Mouse (Mus musculus): ENCODE results near the gene Exog. TPM values are rescaled to one million over a fixed set of nuclear protein-coding genes. Genes with fewer than 3 reads are reported as not detected.

Exog gene
- total RNA-seq, 2 experiments from 2014 or later, result 1.2 to 1.4 TPM

DNA sequence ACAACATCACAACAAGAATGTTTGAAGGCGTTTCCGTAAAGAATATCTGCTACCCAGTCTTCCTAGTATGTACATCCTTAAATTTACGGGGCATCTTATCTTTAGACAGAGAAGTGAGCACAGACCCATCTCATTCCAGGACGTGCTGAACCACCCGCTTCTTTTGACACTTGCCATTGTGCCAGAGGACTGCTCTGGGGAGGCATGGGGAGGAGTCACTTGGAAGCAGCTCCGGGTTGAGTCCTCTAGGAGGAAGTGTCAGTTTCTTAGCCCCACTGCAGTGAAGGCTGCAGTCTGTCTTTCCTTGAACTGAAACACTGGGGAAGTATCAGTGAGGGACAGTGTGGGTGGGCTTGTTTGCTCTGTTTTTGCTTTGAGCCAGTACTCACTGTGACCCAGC lies 994 bp downstream of the Exog start:
- no peak for DNase-seq
- intact Hi-C loops (cut with DNase I), result no loop called here

DNA sequence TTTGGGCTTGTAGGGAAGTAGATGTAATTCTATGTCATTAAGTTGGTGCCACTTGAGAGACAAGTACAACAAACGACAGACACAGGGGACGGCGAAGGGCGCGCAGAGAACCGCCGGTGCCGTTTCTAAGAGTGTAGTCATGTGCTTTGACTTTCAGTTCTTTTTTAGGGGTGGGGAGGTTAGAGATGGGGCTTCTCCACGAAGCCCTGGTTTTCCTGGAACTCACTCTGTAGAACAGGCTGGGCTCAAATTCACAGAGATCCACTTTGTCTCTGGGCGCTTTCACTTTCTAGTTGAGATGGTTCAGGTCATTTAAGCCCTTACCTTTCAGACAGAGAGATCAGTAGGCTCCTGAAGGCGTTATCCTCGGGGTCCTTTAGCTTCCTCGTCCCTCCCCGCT lies 11.2 kb downstream of the Exog start:
- intact Hi-C loops (cut with DNase I), result no loop called here

DNA sequence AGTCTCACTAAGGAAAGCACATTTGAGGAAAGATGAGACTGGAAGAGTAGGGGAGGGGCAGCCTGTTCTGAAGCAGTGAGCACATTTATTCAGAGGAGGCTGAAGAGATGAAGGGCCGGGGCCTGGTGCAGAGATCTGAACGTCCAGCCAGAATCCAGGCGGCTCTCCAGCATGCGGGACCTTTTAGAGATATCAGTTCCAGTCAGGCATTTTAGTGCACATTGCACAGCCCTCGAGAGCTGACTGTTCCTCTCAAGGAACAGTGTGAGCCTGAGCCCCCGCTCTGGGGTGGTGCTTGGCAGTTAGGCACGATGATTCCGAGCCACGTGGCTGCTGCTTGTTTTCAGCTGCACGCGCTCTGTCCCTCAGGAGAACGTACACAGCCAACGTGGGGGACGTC lies 12.4 kb downstream of the Exog start:
- intact Hi-C loops (cut with DNase I), result no loop called here
- no peak for DNase-seq

More for the DNA sequence above, 11.2 kb downstream of the Exog start:
- DNase-seq, result no peak

DNA sequence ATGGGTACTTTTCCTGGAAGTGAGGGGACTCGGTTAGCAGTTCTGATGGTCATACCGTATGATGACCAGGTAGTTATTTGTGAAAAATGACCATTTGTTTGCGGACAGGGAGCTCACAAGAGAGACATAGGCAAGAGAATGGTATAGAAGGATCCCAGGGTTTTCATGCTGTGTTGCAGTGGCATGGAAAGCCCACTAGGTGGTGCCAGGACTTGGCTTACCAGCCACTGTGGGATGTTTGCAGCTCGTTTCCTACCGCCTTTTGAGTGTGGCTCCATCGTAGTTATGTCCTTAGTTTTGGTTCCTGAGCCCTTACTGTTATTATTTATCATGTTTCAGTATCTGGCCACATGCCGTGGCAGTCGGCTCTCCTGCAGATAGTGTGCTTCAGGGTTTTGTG lies 15.7 kb downstream of the Exog start:
- DNase-seq, result peak in 1 of 2 experiments; percentile 30
- intact Hi-C loops (cut with DNase I), result loop anchor here (10.0 kb wide), 1 partner anchor 294 kb away; no protein-coding TSS in a partner anchor

DNA sequence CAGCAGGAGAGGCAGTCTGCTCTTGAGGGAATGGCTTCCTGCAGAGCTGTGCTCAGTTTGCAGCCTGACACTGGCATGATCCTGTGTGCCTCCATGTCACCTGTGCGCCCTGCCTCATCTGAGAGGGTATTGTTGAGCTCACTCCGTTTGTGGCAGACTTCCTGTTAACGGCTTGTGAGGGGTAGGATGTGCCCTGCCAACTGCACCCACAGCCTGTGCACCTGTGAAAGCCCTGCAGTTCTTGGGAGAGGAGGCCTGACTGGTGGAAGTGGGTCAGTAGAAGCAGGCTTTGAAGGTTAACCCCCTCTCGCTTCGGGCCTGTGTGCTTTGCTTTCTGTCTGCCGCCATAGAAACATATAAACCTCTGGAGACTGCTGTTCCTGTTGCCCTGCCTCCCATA lies 20.3 kb downstream of the Exog start:
- DNase-seq, result no peak
- intact Hi-C loops (cut with DNase I), result loop anchor here (1.0 to 10.0 kb wide), 2 partner anchors 115 to 290 kb away; no protein-coding TSS in a partner anchor

DNA sequence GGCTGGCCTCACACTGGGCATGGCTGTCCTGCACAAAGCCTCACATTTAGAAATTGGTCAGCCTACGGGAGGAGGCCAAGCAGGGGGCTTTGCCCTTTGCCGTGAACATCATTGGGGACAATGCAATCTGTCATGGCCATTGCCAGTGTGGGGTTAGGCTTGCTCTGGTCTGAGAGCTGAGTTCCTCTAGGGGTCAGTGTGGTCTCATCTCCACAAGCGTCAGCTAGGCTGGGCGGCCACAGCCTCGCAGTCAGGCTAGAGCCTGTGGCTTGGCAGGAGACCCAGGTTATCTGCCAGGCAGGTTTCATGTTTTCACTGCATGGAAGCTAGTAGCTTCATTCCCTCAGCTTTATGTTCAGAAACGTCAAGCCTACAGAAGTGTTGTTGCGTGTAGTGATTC lies 20.9 kb downstream of the Exog start:
- DNase-seq, result peak; percentile 37 to 62
- intact Hi-C loops (cut with DNase I), result loop anchor here (1.0 to 10.0 kb wide), 2 partner anchors 115 to 289 kb away; no protein-coding TSS in a partner anchor

DNA sequence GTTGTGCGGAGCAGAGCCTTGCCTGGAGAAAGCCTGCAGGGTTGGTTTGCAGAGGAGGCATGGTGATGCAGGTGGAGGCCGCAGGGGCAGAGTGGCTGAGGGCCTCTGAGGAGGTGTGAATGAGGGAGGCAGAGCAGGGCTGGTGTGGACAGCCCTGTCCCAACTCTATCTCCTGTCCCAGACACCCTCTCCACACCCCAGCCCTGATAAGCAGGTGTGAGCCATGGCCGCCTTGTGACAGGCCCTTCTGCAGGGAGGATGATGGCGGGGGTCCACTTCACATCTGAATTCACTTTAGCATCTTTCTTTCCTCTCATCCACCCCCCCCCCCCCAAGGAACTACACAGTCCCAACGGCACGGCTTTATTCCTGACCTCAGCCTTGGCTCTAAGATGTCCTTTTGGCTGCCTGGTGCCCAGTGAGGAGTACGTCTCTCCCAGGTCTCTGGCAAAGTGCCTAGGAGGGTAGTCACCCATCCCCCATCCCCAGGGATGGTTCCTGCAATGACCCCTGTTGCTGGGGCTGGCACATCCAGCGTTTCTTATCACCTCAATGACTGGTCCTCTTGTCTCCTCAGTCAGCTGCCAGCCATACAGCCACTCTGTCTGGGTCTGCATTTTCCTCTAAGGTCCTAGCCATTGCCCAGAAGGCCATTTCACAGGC lies 25.1 kb downstream of the Exog start:
- DNase-seq, result no peak
- intact Hi-C loops (cut with DNase I), result loop anchor here (10.0 kb wide), 1 partner anchor 285 kb away; no protein-coding TSS in a partner anchor

DNA sequence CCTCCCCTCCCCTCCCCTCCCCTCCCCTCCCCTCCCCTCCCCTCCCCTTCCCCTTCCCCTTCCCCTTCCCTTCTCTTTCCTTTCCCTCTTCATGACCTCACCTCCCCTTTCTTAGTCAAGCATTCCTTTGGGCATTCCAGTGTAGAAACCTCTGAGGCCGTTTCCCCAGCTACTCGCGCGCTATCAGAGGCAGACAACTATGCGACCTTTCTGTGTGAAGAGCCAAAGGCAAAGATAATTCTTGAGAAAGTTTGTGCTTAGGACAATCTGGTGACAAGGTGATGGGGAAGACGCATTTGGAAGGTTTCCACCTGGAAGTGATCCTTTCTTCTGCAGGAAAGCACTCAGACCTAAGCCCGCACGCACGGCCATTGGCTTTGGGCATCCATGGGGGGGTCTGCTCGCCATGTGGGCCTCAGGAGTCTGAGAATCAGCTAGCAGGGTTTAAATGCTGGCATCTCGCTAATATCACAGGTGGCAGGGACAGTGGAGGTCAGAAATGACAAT lies 27.7 kb downstream of the Exog start:
- intact Hi-C loops (cut with DNase I), result no loop called here

DNA sequence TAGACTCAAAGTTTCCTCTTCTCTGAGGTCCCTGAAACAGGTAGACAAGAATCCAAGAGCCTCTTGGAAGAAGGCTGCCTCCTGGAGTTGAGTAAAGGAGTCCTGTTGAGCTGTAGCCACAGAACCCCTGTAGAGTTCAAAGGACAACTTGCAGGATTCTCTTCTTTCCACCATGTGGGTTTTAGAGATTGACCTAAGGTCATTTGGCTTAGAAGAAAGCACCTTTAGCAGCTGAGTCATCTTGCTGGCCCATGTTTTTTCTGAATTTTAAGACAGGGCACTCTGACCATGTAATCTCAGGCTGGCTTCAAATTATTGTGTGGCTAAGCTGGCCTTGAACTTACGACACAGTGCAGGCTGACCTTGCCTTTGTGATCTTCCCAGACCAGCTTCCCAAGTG lies 28.3 kb downstream of the Exog start:
- DNase-seq, result no peak
- intact Hi-C loops (cut with DNase I), result no loop called here

More for the DNA sequence above, 27.7 kb downstream of the Exog start:
- no peak for DNase-seq

DNA sequence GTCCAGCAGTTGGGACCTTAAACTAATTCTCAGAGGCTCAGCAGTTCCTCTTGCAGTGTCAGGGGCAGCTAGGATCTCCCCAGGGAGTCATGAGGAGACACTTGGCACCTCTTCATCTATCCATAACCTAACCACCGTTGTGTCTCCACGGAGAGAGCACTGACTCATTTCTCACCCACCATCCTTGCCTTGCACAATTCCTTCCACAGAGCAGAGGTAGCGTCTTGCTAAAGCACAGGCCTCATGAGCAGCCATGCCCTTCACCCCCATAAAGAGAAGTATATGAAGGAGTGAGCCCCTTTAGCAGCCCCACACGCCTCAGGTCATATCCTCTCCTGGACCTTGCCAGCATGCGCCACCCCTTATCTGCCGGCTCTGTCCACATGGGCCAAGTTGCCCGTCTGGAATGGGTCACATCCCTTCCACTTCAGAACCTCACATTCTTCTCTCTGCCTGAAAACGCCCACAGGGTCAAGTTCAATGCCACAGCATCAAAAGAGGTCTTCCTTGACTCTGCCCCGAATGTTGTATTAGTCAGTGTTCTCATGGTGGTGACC lies 28.9 kb downstream of the Exog start:
- intact Hi-C loops (cut with DNase I), result no loop called here

DNA sequence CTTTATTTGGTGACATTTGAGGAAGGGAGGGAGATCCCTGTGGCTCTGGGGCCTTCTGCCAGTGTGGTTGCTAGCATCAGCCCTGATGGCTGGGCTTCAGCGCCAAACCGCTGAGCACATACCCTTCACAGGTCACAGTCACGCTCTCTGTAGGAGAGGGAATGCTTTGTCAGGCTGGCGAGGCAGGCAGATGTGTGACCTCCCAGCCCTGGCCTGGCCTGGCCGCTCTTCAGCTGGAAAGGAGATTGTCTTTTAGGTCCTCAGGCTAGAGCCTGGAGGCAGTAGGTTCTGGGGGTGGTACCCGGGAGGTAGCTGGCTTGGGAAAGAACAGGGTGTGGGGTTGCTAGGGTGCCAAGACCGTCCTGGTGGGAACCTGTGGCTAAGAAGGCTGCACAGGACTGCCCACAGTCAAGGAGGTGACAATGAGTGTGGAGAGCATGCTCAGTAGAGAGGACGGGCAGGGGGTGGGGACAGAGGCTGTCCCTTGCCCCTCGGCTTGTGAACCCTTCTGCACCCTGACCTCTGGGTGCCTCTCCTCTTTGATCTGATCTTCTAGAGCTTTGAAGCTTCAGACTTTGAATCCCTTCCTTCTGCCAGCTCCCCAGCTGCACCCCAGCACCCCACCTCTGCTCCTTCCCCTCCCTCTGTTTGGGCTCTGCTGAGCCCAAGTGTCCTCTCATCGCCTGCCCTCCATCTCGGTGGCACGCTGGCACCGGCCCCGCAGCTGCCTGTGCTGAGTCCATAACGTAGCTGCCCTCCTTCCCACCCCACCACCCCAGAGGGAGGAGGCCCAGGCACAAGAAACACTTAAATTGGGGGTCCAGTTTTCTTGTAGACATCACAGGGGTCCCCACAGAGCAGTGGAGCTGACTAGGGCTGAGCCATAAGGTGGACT lies 30.2 kb downstream of the Exog start:
- DNase-seq, result no peak

More for the DNA sequence above, 28.9 kb downstream of the Exog start:
- no peak for DNase-seq

DNA sequence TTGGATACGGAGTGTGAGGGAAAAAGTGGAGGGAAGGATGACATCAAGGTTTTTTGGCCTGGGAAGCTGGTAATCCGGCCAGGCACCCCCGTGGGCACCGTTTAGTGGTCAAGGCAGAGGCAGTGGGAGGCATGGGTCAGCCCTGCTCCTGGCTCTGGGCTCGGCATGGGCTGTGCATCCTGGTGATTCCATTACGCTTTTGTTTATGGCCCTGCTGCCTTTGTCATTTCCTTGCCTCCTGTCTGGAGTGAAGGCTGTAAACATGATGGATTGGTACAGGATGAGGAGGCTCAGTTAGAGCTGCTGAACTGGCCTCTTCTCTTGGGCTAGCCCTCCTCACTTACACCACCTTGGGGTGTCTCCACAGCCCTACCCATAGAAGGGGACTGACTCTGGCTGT lies 33.0 kb downstream of the Exog start:
- intact Hi-C loops (cut with DNase I), result no loop called here
- no peak for DNase-seq

More for the DNA sequence above, 30.2 kb downstream of the Exog start:
- intact Hi-C loops (cut with DNase I), result no loop called here

DNA sequence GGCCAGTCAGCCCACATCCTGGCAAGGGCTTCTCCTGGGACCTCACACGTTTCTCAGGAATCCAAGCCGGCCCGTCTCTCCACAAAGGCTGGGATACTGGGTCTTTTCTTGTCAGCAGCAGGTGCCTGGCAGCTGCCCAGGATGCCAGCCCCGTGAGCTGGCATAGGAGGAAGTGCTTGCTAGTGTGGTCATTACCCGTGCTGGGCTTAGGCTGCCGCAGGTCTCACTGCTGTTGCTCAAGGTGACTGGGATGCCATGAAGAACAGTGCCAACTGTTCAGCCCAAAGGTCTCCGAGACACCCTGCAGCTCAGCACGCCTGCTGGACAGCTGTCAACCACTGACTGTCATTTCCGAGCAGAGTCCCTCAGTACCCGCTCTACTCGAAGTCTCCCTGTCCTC lies 33.6 kb downstream of the Exog start:
- intact Hi-C loops (cut with DNase I), result no loop called here
- no peak for DNase-seq

DNA sequence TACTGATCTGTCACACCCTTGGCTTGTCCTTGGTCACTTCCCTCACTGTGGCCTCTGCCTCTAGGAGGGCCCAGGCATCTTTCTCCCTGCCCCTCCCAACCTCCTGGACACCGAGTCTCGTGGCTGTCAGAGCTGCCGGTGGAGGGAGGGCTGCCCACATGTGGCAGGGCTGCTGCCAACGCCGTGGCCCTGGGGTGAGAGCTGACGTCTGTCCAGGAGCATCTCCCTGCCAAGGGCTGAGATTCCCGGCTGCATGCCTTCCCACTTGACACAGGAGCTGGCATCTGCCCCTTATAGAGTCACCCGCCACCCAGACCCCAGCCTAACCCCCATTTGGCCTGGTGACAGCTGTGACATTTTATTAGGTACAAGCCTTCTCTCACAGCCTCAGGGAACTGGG lies 34.6 kb downstream of the Exog start:
- peak; percentile 37 to 69 for DNase-seq
- intact Hi-C loops (cut with DNase I), result no loop called here

DNA sequence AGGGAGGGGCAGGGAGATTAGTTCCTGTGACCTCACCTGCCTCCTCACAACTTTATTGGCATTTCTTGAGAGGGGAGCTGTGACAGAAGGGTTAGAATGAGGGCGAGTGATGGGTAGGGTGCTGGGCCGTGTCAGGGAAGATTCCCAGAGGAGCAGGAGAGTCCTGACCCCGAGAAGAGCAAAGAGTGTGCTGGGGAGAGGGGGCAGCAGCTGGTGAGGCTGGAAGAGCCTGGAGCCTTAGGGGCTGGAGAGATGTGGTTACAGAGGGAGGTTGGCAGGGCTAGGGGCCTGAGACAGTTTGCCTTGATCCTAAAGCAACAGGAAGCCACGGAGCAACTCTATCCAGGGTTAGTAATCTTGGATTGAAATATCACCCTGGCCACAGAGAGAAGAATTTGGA lies 36.9 kb downstream of the Exog start:
- intact Hi-C loops (cut with DNase I), result no loop called here
- DNase-seq, result no peak

DNA sequence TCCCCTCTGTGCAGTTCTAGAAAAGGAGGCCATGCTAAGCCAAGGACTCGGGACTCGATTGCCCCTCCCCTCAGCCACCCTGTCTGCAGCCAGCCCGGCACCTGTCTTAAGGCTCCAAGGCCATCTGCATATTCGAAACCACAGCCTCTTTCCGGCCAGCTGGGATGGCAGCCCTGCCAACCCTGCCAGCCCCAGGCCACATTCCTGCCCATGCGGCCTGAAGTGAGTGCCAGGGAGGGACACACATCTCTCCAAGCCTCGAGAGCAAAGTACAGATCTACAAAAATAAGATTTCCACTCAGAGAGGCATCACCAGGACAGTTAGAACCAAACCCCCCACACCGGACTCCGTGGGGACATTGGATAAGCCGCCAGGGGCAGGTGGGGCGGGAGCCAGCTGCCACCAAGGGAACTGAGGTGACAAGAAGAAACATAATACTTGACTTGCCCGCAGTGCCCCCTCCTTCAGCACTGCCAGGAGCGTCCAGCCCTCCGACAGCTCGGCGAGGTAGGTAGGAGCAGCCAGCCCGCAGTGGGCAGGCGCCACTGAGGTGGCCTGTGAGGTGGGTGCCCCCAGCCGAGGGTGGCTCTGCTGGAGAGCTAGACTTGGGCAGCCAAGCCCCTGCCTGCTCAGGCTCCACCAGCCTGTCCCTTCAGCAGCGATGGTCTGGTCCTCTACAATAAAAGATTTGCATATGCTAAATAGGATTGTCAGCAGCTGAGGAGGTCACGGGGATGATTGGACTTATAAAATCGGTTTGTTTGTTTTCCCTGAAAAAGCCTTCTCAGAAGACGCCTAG lies 39.0 kb downstream of the Exog start:
- intact Hi-C loops (cut with DNase I), result no loop called here
- DNase-seq, result peak; percentile 40 to 64

DNA sequence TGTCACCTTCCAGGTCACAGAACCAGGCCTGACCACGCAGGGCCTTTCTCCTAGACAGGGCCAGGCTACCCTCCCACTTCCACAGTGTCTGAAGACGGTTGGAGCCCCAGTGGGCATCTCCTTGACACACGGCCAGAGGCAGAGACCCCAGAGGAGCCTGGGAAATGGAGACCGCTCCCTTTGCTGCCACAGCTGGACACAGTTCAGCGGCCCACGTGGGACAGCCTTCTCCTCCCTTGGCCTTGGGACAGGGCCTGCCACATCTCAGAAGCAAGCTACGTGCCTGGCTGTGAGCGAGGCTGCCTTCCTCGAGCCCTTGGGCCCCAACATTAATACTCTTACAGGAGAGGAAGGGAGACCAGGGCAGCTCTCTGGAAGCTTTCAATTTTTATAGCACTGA lies 39.7 kb downstream of the Exog start:
- intact Hi-C loops (cut with DNase I), result no loop called here
- no peak for DNase-seq

DNA sequence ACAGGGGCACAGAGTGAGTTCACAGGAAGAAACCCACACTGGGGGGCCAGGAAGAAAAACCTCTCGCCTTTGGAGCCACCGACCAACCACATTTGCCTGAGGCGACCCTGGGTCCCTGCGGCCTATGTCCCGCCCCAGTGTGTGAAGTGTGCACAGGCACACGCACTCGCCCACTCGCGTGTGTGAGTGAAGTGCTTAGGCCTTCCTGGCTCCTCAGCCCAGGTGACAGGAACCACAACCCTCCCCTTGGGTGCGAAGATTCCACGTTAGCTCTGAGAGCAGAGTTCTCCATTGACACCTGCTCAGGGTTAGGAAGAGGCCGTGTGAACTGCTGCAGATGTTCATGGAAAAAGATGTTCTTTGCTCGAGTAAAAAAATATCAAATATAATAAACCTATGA lies 40.1 kb downstream of the Exog start:
- no peak for DNase-seq
- intact Hi-C loops (cut with DNase I), result loop anchor here (5.0 kb wide), 1 partner anchor 82 kb away; no protein-coding TSS in a partner anchor

DNA sequence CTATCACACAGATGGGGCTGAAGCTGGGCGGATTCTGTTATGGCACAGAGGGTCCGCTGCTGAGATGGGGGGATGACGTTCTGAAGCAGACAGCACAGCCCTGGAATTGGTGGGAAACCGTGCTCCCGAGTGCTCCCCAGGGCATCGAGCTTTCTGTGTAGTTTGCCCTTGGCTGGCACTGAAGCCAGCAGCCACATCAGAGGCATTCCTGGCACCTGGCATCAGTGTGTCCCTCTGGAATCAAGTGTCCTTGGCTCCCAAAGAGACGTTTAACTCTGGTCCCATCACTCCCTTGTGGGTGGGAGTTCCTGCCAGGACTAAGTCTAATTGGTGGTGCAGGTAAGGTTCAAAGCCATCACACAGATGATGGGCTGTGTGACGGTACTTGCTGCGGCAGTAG lies 51.6 kb downstream of the Exog start:
- intact Hi-C loops (cut with DNase I), result no loop called here
- DNase-seq, result no peak

DNA sequence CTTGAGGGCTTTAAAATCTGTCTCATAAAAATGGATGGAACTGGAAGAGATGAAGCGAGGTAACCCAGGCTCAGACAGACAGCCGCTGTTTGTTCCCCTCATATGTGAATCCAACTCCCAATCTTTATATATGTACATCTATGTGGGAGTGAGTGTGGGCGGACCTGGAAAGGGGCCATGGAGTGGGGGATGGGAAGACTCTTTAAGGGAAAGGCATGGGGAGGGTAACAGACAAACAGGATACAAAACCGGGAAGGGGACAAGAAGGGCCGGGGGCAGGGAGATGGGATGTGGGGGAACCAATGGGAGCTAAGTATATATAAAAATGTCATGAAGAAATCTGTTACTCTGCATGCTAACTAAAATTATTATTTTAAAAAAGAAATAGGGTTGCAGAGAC lies 52.2 kb downstream of the Exog start:
- no peak for DNase-seq
- intact Hi-C loops (cut with DNase I), result no loop called here
